Mouse (Mus musculus) spleen, adult 18-20 months (tissue): ENCODE data around the gene Hsp90ab1.
A peak's percentile ranks its signal among the peaks of the same experiment; 100 is the strongest.

Experiments used
- DNase-seq, 2 experiments: peaks; one replicate each; pipeline ENCODE4 v3.0.0; 2022; ENCODE audit warnings: mixed read lengths in 2 of 2

Hsp90ab1 gene

GRCm38 (mm10) chr17:45595736-45596390 is 22.8 kb upstream of the Hsp90ab1 start:
- DNase-seq: no peak

DNA sequence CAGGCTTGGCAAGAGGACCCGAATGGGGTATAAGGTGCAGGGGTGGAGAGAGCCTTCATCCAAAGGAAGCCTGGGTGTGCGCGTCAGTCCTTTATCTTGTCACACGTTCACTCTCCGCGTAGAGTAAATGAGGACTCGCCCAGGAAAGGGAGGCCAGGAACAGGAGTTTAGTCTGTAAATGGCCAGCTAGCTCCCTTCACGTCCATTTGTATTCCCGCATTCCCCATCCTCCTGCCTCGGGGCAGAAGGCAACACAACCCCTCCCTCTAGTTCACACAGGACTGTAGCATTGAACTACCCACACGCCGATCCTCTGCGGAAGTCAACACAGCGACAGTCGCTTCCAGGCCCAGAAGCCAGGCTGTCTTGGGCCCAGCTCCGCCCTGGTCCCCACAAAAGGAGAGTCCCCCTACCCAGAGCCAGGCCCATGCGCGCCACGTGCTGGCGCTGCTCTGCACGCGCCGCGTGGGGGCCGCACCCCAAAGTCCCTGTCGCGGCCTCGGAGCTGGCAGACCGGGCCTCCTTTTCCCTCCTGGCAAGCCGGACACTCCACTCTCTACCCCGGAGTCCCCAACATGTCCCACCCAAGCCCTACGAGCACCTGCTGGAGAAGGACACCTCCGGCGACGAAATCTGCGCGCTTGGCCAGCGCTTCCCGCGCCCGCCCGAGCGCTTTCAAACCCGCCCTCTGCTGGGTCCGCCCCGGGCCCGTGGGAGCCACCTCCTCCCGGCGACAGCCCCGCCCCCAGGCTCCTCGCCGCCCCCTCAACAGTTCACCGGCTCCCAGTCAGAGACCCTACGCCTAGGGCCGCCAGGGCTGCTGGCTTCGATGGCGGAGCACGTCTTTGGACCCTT is 22.0 kb upstream of the Hsp90ab1 start:
- DNase-seq: peak; percentile 62 to 77

DNA sequence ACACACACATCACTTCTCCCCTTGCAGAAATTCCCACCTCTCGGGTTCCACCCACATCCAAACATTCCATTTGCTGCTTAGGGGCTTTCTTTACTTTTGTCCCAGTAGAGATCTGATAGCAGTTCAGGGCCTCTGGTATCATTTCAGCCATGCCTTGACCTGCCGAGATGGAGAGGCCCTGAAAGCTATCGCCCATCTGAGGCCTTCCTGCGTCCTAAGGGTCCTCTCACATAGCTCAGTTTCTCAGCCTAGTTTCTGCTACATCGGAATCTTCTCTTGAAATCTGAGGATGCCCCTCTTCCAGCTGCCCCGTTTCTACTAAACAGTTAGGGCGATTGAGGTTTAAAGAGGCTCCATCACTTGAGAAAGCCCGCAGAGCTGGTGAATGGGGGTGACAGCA is 21.1 kb upstream of the Hsp90ab1 start:
- no peak for DNase-seq

GRCm38 (mm10) chr17:45593479-45593878 is 20.4 kb upstream of the Hsp90ab1 start:
- DNase-seq: no peak

DNA sequence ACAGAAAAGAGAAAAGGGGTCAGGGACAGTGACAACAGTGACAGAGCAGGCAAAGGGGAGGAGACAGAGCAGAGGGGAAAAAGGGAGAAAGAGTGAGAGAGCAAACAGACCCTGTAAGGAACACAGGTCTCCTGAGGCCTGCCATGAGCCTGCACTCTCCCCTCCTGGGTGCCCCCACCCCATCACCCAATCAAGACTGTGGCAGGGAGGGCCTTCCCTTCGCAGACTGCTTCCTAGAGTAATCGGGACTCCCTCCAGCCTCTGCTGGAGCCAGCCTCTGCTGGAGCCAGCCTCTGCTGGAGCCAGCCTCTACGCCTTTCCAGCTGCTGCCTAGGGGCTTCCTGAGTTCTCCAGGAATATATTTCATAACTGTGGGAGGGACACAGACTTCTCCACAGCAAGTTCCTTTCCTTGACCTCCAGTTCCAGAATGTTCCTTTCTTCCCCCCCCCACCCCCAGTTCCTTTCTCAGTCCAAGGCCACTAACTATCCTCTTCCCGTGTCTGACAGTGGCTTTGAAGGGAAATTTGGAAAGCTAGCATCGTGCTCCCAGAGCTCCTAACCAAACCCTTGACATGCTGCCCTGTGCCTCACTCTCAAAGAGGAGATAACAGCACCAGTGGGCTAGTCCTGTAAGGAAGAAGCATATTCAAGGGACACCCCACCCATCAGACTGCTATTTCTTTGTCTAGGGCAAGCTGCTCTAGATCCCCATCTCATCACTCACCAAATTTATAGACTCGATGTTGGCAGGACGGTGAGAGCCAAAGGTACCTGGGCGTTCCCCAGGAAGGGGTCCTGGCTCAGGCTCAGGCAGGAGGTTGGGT is 19.7 kb upstream of the Hsp90ab1 start:
- DNase-seq: no peak

GRCm38 (mm10) chr17:45591701-45592605 is 18.9 kb upstream of the Hsp90ab1 start:
- no peak for DNase-seq

GRCm38 (mm10) chr17:45590410-45590809 is 17.3 kb upstream of the Hsp90ab1 start:
- DNase-seq: no peak

DNA sequence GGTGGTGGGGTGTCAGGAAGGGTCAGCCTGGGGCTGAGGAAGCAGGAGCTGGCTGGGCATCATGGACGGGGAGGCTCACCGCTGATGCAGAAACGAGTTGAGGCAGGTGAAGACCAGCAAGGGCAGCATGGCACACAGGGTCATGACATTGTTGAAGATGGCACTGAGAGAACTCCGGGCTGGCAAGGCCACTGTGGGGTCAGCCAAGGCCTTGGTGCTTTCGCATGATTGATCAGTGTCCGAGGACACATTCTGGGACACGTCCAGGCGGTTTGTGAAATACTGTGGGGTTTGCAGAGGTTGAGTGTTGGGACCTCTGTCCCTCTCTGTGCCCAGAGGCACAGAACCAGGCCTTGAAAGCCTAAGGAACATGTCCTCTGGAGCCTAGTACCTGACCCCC is 16.8 kb upstream of the Hsp90ab1 start:
- no peak for DNase-seq

- no peak for DNase-seq
These were observed 16.2 kb upstream of the Hsp90ab1 start for GRCm38 (mm10) chr17:45589236-45589635.

- DNase-seq: no peak
These were observed 15.3 kb upstream of the Hsp90ab1 start for GRCm38 (mm10) chr17:45588370-45588769.

GRCm38 (mm10) chr17:45586449-45586837 is 13.4 kb upstream of the Hsp90ab1 start:
- DNase-seq: no peak

DNA sequence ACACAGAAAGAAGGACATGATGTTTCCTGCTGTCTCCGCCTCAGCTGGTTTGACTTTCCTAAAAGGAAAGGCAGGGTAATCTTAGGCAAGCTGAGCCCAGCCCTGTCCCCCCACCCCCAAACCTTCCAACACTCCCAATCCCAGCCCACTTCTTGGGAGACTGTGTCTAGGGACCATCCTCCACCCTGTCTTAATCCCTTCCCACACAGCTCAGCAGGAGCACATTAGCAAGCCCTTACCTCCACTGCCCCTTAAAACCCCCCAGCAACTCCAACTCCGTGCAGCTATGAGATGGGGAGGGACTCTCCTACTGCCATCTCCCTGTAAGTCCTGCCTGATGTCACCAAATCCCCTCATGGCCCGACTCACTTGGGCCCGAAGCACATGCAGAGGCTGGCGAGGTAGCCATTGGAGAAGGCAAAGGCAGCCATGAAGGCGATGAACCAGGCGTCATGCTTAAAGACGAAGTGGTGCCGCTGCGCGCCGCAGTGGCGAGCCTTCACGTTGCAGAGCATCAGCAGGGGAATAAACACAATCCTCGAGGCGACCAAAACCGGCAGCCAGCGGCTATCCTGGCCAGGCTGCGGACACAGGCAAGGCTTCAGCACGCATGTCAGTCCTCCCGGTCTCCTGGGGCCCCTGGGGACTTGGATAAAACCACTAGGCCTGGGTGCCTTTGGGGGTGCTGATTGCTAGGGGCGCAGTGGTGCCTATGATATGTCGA is 12.8 kb upstream of the Hsp90ab1 start:
- DNase-seq: no peak

DNA sequence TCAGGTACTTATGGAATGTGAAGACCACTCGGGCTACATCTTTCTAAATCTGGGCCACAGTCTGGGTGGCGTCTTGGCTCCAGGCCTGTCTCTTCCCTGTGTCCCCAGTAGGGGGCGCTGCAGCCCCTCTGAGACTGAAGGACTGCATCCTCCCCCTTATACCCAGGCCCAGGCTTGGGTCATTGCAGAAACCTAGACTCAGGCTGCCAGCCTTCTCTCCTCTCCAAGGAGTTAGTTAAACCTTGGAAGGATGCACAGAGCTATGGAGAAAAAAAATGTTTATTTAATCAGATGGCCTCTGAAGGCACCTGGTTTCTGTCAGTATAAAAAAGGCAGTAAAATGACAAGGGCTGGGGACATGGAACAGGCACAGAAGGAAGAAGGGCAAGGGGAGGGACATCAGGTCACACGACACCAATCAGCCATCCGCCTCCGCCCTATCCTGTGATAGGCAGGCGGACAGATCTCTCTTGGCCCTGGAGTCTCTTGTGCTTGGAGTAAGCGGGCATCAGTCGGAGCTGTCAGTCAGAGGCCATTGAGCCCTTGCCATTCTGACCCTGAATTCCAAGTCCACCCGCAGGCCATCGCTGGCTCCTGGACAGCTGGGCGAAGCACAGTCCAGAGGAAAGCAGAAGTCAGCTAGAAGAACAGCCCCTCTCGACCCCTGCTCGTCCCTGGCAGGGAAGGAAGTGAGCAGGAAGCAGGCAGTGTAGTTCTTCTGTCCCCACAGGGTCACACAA is 12.0 kb upstream of the Hsp90ab1 start:
- DNase-seq: peak; percentile 46 to 69

DNA sequence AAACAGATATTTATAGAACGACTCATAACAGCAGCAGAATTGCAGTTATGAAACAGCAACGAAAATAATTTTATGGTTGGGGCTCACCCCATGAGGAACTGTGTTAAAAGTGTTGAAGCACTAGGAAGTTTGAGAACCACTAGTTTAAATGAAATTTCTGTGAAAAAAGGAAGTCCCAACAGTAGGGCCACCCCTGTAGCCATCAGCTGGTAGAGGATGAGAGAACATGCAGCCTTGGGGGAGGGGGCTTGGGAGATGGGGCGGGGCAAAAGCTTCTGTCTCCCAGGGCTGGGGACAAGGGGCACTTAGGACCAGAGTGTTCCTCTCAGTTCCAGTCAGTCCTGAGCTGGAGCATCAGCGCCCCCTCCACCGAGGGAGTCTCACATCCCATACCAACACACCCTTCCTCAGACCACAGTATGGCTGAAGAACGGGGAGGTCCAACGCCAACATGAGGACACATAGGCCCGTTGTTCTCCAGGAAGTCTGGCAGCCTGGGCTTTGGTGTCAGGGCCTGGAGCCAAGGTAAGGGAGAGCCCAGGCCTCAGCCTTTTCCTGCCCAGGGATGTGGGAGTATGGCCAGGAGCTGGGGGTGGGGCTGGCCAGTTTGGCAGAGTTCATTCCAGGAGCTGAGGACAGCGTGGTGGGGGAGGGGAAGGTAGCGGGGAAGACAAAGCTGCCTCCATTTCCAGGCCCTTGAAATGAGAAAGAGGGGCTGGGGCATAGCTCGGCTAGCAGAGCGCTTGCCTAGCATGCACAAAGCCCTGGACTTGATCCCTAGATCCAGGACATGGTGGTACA is 11.2 kb upstream of the Hsp90ab1 start:
- no peak for DNase-seq

DNA sequence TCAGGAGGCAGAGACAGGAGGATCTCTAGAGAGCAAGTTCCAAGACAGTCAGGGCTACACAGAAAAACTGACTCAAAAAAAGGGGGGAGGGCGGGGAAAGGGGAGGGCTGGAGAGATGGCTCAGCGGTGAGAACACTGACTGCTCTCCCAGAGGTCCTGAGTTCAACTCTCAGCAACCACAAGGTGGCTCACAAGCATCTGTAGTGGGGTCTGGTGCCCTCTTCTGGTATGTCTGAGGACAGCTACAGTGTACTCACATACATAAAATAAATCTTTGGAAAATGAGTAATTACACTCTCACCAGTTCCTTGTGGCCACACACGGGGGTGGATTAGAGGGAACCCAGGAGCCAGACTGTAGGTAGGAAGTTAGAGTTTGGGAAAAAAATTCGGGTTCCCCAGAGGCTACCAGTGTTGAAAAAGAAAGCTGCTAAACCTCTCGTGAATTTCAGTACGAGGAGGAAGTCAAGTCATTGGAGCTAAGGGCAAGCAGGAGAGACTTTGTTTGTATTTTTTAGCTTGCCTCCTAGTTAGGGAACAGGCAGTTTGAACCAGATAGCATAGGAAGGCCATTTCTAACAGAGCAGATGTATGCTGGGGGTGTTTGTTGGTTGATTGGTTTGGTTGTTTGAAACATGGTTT is 9.8 kb upstream of the Hsp90ab1 start:
- peak in 1 of 2 experiments; percentile 32 for DNase-seq

- no peak for DNase-seq
These were observed 9.1 kb upstream of the Hsp90ab1 start for GRCm38 (mm10) chr17:45582188-45582587.

GRCm38 (mm10) chr17:45581567-45581983 is 8.5 kb upstream of the Hsp90ab1 start:
- DNase-seq: peak in 1 of 2 experiments; percentile 55

GRCm38 (mm10) chr17:45580958-45581477 is 7.9 kb upstream of the Hsp90ab1 start:
- DNase-seq: no peak

- DNase-seq: no peak
These were observed 6.5 kb upstream of the Hsp90ab1 start for GRCm38 (mm10) chr17:45579554-45579953.
